Mouse (Mus musculus) liver, embryonic 14.5 days (tissue): ENCODE measurements around the gene Dync1li1. TPM values are rescaled to one million over a fixed set of nuclear protein-coding genes. Genes with fewer than 3 reads are reported as not detected.

Experiments used
- ATAC-seq: fragments of 200-750 bp; cut with Nextera tagmentation; 2 replicates; pipeline ENCODE4 v1.8.0; 2017; ENCODE audit warnings: moderate number of reproducible peaks, mild to moderate bottlenecking, moderate library complexity; ENCODE audit not compliant: insufficient read depth
- DNase-seq, 3 experiments: peaks; one replicate each; pipeline ENCODE4 v3.0.0-alpha.2; 2012 to 2013; ENCODE audit warnings: low read depth in 3 of 3, low spot score in 3 of 3
- H3K27ac ChIP-seq: fragments of 300-500 bp; sonication (generic); 2 replicates; pipeline ENCODE4 v1.5.1; 2014; ENCODE audit warnings: moderate library complexity, mild to moderate bottlenecking, control low read depth, inconsistent platforms
- H3K27me3 ChIP-seq: fragments of 300-500 bp; sonication (generic); 2 replicates; pipeline ENCODE4 v1.6.1; 2014; ENCODE audit warnings: mild to moderate bottlenecking, low read length, moderate library complexity; ENCODE audit not compliant: control insufficient read depth, insufficient read depth
- H3K36me3 ChIP-seq: fragments of 300-500 bp; sonication (generic); replicated peaks from 2 replicates; pipeline ENCODE4 v1.6.1; 2014; ENCODE audit warnings: low read depth; ENCODE audit not compliant: control insufficient read depth, insufficient read depth
- H3K4me1 ChIP-seq, 2 experiments: fragments of 200-500 bp in 1 of 2; fragments of 300-500 bp in 1 of 2; sonication (generic) in 1 of 2; replicated peaks; 2 replicates each; pipeline ENCODE4 v1.6.1; 2012 to 2014; ENCODE audit warnings: antibody characterized with exemption in 1 of 2, inconsistent platforms in 1 of 2, low read length in 1 of 2; ENCODE audit not compliant: control insufficient read depth in 2 of 2, insufficient read depth in 2 of 2
- H3K4me2 ChIP-seq: fragments of 300-500 bp; sonication (generic); 2 replicates; pipeline ENCODE4 v1.6.1; 2014; ENCODE audit warnings: low read depth, mild to moderate bottlenecking, control low read depth, moderate library complexity
- H3K4me3 ChIP-seq, 2 experiments: fragments of 200-500 bp in 1 of 2; fragments of 300-500 bp in 1 of 2; sonication (generic) in 1 of 2; 2 replicates each; pipeline ENCODE4 v1.5.1; 2012 to 2014; ENCODE audit warnings: low read depth in 2 of 2, low read length in 2 of 2, mild to moderate bottlenecking in 2 of 2, control low read depth in 1 of 2, inconsistent platforms in 1 of 2, moderate library complexity in 1 of 2; ENCODE audit not compliant: insufficient read depth in 1 of 2
- H3K9ac ChIP-seq: fragments of 300-500 bp; sonication (generic); replicated peaks from 2 replicates; pipeline ENCODE4 v1.6.1; 2014; ENCODE audit warnings: mild to moderate bottlenecking, control low read depth, moderate library complexity
- H3K9me3 ChIP-seq: fragments of 300-500 bp; sonication (generic); 2 replicates; pipeline ENCODE4 v1.6.1; 2016; ENCODE audit warnings: low read length, mixed read lengths; ENCODE audit not compliant: control insufficient read depth
- CTCF ChIP-seq: IDR thresholded peaks from 2 replicates; pipeline ENCODE4 v1.5.1; 2016; ENCODE audit warnings: antibody characterized with exemption, low read depth, control low read depth
- EP300 ChIP-seq: IDR thresholded peaks from 2 replicates; pipeline ENCODE4 v1.6.1; 2016; ENCODE audit warnings: antibody characterized with exemption, low read depth
- WGBS: fragments of 180-500 bp; shearing (Covaris S2); extraction: QIAGEN DNeasy Blood & Tissue Kit; methylation state at CpG from one replicate; pipeline ENCODE4 v1.1.7; 2014; ENCODE audit not compliant: insufficient replicate concordance; 5-methylcytosine and 5-hydroxymethylcytosine counted together
- polyA plus RNA-seq, 2 experiments: library from polyadenylated mRNA; depleted of rRNA in 1 of 2; stranded (reverse) in 1 of 2; unstranded in 1 of 2; fragments of >200 nt; fragmentation: Nextera tagmentation in 1 of 2; extraction: Ambion mirVana in 1 of 2; gene quantifications; 2 replicates each; pipeline versions ENCODE4 v1.2.1 to v1.2.3; 2012 to 2014

Dync1li1 gene
- polyA plus RNA-seq, 2 experiments = 10.3 to 10.8 TPM

DNA sequence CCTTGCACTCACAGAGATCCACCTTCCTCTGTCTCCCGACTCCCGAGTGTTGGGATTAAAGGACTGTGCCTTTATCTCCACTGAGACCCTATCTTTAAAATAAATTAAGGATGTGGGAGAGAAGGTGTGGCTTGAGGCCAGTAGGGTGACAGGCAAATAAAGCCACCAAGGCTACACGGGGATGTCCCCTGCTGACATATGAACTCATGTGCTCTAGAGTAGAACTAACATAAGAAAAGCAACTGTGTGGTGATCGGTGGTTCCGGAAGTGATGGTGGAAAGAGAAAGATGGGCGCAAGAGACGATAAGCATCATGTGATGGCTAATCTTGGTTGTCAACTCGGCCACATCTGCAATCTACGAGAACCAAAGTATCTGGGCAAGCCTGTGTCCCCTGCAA, 63.7 kb downstream of the Dync1li1 start:
- TF ChIP-seq EP300 (no peak), CTCF (no peak)
- 59% methylated on average over 9 of the region's 9 CpGs for WGBS
- Histone ChIP-seq H3K4me3 (no peak overlapping the region), H3K27ac (no peak overlapping the region), H3K9me3 (no peaks in the 10 kb centered on the region), H3K4me2 (no peak overlapping the region), H3K9ac (no peak overlapping the region), H3K36me3 (no peaks in the 10 kb centered on the region; the same call in none of the 2 replicates), H3K4me1 (0 out of 4 replicates have a peak, but pooled peaks cover 0 to 2% of the 10 kb centered on the region in 2 experiments), H3K27me3 (no peaks in the 10 kb centered on the region)
- ATAC-seq (no peak), DNase-seq (no peak)

DNA sequence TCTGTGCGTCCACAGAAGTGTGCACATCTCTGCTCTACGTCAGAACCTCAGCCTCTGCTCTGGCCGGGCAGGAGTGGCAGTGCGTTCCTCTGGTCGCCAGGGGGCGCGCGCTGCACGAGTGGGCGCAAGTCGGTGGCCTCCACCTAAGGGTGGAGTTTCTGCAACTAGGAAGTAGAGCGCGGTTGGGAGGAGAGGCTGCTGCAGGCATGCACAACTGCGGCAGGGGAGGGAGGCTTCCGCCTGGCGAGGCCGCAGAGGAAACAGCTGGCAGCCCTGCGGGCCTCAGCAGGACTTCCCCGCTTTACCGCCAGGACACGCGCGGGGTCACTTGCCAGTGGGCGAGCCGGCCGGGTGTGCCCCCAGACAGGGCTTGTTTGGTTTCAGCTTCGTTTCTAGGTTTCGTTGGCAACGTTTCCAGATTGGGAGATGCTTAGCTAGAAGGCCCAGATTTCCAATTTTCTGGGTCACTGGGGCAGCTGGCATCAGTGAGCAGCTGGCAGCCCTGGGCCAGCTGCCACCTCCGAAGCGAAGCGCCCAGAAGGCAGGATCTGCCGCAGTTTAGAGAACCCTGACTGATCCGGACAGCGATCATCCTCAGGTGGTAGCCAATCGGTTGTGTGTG, 64.4 kb downstream of the Dync1li1 start:
- Histone ChIP-seq H3K27me3 (no peaks in the 10 kb centered on the region), H3K36me3 (no peaks in the 10 kb centered on the region; the same call in 1 of the 2 replicates), H3K4me2 (peak overlapping the region; percentile 83), H3K4me3 (peak overlapping the region; percentile 48 to 59), H3K9me3 (no peaks in the 10 kb centered on the region), H3K27ac (no peak overlapping the region), H3K9ac (peak overlapping the region; percentile 58), H3K4me1 (0 out of 4 replicates have a peak, but pooled peaks cover 0 to 2% of the 10 kb centered on the region in 2 experiments)
- peak; percentile 100 for TF ChIP-seq CTCF
- TF ChIP-seq EP300 = no peak
- DNase-seq (peak; percentile 73 to 82 (median 77)), ATAC-seq (peak; percentile 86)
- 6% methylated on average over 35 of the region's 36 CpGs for WGBS

DNA sequence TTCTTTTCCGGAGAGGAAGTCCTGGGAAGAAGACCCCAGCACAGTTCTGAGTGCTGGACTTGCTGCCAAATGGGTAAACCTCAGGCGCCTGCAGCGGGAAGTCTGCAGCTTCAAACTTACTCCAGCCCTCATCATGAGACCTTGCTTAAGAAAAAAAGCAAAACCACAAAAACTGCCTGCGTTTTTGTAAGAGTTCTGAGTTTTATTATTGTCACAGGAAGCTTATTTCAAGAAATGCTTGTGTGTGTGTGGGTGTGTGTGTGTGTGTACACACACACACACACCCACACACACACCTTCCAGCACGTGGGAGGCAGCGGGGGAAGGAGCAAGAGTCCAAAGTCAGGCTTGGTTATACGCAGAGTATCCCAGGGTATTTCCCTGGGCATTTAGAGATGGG, 69.7 kb downstream of the Dync1li1 start:
- 63% methylated on average over 7 of the region's 7 CpGs for WGBS
- no peaks in the 10 kb centered on the region for H3K27me3 ChIP-seq
- H3K4me1 ChIP-seq = 0 out of 4 replicates have a peak, but pooled peaks cover 0 to 2% of the 10 kb centered on the region in 2 experiments
- ATAC-seq = no peak
- no peak overlapping the region for H3K27ac ChIP-seq
- DNase-seq = no peak
- no peaks in the 10 kb centered on the region for H3K9me3 ChIP-seq
- no peak overlapping the region for H3K9ac ChIP-seq
- no peak for TF ChIP-seq CTCF
- no peak for TF ChIP-seq EP300
- no peak overlapping the region for H3K4me3 ChIP-seq
- no peaks in the 10 kb centered on the region for H3K36me3 ChIP-seq
- H3K4me2 ChIP-seq = no peak overlapping the region

DNA sequence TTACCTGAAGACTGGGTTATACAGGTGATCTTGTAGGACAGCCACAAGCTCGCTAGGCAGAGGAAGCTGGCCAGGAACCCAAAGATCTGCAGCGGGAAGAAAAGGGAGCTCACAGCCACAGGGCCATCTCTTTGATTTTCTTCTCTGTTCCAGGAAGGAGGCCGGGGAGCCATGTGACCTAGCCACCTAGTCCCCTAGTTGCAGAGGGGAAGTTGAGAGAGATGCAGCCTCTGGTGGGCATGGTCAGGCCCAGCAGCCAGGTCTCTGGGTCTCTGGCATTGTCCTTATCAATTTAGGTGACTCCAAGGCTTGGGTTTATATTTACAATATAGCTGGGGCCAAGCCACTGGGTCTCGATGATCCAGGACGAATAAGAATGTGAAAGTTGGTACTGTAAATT, 70.2 kb downstream of the Dync1li1 start:
- no peaks in the 10 kb centered on the region for H3K36me3 ChIP-seq
- TF ChIP-seq EP300 = no peak
- no peak for TF ChIP-seq CTCF
- H3K9ac ChIP-seq = no peak overlapping the region
- 64% methylated on average over 5 of the region's 5 CpGs for WGBS
- H3K27me3 ChIP-seq = no peaks in the 10 kb centered on the region
- no peak overlapping the region for H3K27ac ChIP-seq
- H3K4me2 ChIP-seq = no peak overlapping the region
- H3K4me1 ChIP-seq = no peaks in the 10 kb centered on the region
- ATAC-seq (no peak), DNase-seq (no peak)
- no peaks in the 10 kb centered on the region for H3K9me3 ChIP-seq
- H3K4me3 ChIP-seq = no peak overlapping the region

DNA sequence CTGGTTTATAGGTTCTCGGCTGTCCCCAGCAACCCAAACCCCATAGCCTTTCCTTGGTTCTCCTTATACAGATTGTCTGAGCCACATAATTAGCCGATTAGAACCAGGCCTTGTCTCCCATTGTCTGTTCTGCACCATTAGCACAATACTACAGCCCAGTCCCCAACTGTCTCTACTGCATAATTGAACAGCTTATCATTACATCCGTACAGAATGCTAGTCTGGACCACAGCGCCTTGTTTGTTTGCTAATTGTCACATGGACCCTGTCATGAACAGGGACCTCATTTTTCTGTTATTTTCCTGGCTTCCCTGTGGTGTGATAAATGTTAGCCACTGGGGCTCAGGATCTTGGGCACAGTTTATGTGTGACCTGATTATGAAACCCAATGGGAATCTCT, 71.3 kb downstream of the Dync1li1 start:
- ATAC-seq (no peak), DNase-seq (no peak)
- no peak overlapping the region for H3K4me2 ChIP-seq
- H3K27ac ChIP-seq = no peak overlapping the region
- WGBS = 63% methylated on average over 4 of the region's 4 CpGs
- no peaks in the 10 kb centered on the region for H3K9me3 ChIP-seq
- no peaks in the 10 kb centered on the region for H3K27me3 ChIP-seq
- no peak overlapping the region for H3K9ac ChIP-seq
- H3K4me3 ChIP-seq = no peak overlapping the region
- H3K36me3 ChIP-seq = no peaks in the 10 kb centered on the region
- H3K4me1 ChIP-seq = no peaks in the 10 kb centered on the region
- TF ChIP-seq CTCF (no peak), EP300 (no peak)
